Mouse (Mus musculus) spleen, embryonic (tissue): Measurements from ENCODE around the gene Kbtbd13.

ENCODE experiments used
- CTCF ChIA-PET: fragments of 350-600 bp; sonication (Branson Sonifier 250); formaldehyde crosslinking; loops from one replicate; lab custom pipeline; 2022; lab: Charles Lee

Kbtbd13 gene

GRCm38 (mm10) chr9:65393606-65394005 is 2.2 kb upstream of the Kbtbd13 start:
- CTCF ChIA-PET, result no interaction called here

- CTCF ChIA-PET, result interaction anchor here (0.6 to 0.7 kb wide), 2 partner anchors 49 to 214 kb away, joined by 3 to 4 read pairs; no protein-coding TSS in a partner anchor
Measured at GRCm38 (mm10) chr9:65392638-65393364, 1.3 kb upstream of the Kbtbd13 start.

- CTCF ChIA-PET, result no interaction called here
Measured at GRCm38 (mm10) chr9:65390752-65391612, 470 bp downstream of the Kbtbd13 start.

DNA sequence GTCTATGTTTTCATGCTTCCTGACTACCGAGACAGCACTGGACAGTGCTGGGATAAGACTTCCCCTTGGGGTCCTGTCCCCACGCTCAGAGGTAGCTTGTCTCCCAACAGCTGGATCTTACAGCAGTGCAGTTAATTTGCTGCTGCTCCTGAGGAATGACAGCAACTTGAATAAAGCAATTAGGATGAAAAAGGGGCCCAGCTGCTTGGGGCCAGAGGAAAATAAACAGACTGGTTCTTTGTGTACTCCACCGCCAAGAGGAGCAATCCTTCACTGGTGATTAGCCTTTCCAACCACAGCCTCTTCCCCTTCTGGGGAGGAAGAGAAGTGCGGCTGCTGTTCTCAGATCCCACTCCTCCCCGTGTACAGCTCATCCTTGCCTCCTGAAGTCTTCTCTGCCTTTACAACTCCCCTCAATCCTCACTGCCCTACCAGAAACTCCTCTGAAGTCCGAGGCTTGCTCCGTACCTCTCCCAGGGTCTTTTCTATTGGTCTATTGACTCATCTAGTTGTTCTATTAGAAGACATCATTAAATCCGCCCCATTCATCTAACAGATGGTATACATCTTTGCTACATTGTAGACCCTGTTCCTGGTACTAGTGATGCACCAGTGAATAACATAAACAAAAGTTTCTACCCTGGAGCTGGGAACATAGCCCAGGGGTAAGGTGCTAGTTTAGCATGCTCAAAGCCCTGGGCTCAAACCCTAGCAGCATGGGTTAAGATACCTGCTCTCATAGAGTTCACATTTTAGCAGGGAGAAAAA is 4.9 kb downstream of the Kbtbd13 start:
- CTCF ChIA-PET, result no interaction called here

- CTCF ChIA-PET, result no interaction called here
Measured at GRCm38 (mm10) chr9:65384276-65384675, 7.2 kb downstream of the Kbtbd13 start.

DNA sequence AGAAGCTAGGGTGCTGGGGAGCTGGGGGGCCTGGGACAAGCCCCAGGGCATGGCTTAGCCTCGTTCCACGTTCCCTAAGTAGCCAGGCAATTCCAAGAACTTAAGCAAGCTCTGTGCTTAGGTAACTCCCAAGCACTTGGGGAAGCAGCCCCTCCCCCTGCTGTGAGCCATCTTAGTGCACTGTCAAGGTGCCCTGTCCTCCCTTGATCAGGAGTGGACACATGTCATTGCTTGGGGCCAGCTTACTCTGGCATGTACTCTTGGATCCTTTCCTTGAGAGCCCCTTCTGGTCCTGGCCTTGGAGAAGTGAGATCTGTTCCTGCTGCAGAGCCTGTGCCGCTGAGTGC is 8.7 kb downstream of the Kbtbd13 start:
- CTCF ChIA-PET, result no interaction called here

- CTCF ChIA-PET, result interaction anchor here (0.5 kb wide), 1 partner anchor 43 kb away, joined by 5 read pairs; no protein-coding TSS in a partner anchor
Measured at GRCm38 (mm10) chr9:65382031-65382750, 9.3 kb downstream of the Kbtbd13 start.

- CTCF ChIA-PET, result no interaction called here
Measured at GRCm38 (mm10) chr9:65381017-65381590, 10.3 kb downstream of the Kbtbd13 start.

- CTCF ChIA-PET, result no interaction called here
Measured at GRCm38 (mm10) chr9:65375163-65375934, 16.1 kb downstream of the Kbtbd13 start.

DNA sequence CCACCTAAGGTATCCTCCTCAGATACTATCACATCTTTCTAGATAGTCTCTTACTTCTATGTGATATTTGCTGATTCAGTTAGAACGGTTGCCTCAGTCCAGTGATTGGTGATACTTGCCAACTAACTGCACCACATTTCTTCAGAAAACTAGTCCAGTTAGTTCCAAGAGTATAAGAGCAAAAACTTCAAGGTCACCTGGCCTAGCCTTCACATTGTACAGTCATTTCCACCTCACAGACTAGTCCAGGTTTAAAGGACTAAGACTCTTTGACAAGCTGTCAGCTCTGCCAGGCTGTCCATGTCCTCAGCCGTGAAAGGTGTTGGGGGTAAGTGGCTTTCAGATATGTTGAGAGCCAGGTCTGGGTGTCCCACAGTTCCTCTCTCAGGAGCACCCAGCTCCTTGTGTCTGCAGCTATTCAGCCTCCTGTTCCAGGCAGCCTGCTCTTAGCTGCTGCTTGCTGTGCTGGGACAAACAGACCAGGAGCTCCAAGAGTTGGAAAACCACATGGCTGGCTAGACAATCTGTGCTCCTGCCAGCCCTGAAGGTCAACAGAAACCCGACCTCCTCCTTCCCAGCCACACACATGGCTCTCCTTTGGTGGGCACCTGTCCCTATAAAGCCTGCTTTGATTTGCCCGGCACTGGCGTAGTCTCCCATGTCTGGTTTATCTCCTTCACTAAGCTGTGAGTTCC is 16.8 kb downstream of the Kbtbd13 start:
- CTCF ChIA-PET, result no interaction called here

GRCm38 (mm10) chr9:65372449-65372848 is 19.0 kb downstream of the Kbtbd13 start:
- CTCF ChIA-PET, result no interaction called here

DNA sequence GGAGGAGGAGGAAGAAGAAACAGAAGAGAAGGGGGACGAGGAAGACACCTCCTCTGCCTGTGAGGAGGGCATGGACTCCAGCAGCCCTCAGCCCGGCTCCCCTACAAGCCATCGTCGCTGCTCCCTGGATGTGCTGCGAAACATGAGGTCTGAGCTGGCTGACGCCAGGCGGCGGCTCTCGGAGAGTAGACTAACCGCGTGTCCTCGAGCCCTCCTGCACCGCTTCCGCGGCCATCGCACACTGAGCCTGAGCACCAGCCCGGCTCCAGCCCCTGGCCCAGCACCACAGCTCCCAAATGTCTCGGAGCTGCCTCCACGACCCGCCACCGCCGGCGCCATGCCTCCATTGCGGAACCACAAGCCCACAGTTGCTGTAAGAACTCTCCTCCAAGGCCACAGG is 19.7 kb downstream of the Kbtbd13 start:
- CTCF ChIA-PET, result no interaction called here

DNA sequence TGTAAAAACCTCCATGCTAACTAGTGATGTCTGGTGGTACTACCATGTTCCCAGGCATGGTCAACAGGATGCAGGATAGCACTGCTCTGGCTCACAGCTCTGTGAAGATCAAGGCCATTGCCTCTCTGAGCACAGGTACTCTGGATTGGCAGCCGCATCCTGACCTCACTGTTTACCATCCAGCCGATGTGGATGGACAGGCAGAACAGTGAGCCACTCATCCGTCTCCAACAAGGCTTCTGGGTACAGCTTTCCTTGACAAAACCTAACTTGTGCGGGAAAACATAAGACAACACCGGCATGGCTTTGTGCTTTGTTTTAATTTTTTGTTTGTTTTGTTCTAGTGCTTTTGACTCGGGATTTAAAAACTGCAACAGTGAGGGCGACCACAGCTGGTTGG is 25.7 kb downstream of the Kbtbd13 start:
- CTCF ChIA-PET, result no interaction called here

GRCm38 (mm10) chr9:65363684-65364083 is 27.8 kb downstream of the Kbtbd13 start:
- CTCF ChIA-PET, result no interaction called here

- CTCF ChIA-PET, result no interaction called here
Measured at GRCm38 (mm10) chr9:65360641-65361448, 30.6 kb downstream of the Kbtbd13 start, which contains the start of gene Ubap1l. Gene Ubap1l (plus strand): TSS chr9:65361041.

DNA sequence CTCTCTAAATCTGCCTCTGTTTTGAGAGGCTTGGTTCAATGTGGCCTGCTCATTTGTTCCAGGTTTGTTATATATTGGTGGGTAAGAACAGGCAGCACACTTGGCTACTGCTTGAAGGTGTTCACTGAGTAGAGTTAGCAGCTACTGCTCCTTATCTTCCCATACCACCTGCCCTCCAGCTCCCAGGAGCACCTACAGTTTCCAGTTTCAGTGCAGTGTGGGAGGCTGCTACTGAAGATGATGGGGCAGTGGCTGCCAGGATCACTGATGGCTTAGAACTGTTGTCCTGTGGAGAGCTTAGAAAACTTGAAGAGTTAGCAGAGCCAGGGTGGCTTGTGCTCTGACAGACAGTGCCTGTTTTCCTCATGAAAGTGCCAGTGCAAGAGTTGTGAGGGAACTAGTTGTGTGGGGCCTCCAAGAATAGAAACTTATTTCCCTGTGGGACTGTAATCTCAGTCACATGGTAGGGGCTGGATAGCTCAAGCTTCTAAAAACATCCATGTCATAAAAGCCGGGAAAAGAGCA is 32.4 kb downstream of the Kbtbd13 start:
- CTCF ChIA-PET, result no interaction called here

- CTCF ChIA-PET, result no interaction called here
Measured at GRCm38 (mm10) chr9:65356971-65357370, 34.5 kb downstream of the Kbtbd13 start.

DNA sequence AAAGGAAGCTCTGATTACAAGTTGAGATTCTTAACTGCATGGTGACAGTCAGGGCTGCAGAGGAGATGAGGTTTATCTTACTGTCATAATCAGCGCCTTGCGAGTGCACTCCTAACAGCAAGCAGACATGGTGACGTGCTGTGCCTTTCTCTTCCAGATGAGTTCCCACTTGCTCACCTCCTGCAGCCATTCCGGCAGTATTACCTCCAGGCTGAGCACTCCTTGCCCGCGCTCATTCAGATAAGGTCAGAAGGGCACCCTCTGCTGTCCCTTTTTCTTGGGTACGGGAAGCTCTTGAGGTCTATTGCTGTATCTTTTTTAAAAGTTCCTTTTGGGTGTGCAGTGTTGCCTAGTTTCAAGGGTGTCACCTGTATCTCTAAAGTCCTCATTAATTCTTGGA is 34.9 kb downstream of the Kbtbd13 start:
- CTCF ChIA-PET, result no interaction called here

- CTCF ChIA-PET, result no interaction called here
Measured at GRCm38 (mm10) chr9:65353251-65353650, 38.2 kb downstream of the Kbtbd13 start.
